Mouse (Mus musculus) WW6 (cell line): Measurements from ENCODE around the gene Fry.
"Not testable (repeated sequence)": the region's sequence is repeated elsewhere in the genome, so short reads cannot be mapped to it uniquely, and the experiment has no call there.

Experiments used
- DNase-seq: peaks from one replicate; pipeline ENCODE4 v3.0.0-alpha.2; 2013; ENCODE audit warnings: low read depth, low spot score

Gene Fry

DNA sequence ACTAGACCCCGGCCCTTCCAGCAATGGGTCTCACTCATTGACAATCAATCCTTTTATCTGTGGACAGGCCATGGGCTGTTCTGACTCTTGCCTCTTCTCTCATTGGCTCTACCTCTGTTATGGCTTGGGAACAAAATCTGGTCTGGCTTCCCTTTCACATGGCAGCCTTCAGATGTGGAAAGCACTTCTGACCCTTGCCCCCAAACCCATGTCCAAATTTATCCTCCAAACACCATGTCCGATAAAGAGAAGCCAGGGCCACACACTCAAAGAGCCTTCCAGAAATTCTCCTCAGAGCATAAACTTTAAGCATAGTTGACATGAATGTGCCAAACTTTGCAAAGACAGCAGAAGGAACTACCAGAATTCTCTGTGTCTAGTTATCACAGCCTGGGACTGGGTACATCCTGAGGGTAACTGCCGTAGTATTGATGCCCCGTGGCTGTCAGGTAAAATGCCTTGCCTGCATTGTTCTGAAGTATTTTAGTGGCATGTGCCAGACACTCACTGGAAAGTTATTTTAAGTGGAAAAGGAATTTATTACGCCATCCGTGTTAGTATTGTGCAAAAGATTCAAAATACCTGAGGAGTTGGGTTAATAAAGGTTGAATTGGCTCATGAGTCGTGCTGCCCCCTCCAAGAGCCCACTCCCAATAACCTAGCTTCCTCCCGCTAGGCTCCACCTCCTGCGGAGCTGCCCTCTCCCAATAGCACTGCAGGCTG, 333.0 kb downstream of the Fry start:
- DNase-seq: no peak

DNA sequence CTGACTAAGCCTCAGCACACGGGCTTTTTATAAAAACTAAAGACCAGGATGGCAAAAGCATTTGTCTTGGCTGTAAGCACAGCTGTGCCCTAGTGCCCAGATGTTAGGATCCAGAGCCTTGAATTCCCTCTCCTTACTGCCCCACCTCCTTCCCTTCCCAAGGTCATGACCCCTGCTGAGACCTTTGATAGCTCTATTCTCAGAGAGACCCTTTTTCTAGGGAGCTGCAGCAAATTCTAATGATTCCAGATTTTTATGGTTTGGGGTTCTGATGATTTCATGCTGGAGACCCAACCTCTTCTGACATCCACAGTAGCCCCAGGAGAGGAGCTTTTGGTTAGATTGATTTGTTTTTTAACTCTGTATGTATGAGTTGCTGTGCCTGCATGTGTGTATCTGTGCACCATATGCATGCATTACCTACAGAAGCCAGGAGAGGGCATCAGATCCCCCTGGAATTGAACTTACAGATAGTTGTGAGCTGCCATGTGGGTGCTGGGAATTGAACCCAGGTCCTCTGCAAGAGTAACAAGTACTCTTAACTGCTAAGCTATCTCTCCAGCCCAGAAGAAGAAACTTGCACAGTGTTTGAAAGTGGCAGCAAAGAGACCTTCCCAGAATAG, 333.7 kb downstream of the Fry start:
- no peak for DNase-seq

DNA sequence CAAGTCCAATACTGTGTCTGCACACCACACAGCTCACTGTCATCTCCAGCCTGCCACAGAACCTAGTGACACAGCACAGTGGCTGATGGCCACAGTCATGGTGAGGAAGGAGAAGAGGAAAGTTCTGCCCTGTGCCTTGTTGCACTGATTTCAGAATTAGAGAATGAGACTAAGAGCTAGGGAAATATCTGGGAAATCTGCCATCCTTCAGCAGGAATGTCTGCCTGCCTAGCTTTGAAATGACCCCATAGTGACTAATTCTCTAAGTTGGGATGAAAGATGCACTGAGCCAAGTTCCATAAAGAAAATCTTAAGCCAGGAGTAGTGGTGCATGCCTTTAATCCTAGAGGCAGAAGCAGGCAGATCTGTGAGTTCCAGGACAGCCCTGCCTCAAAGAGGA, 334.2 kb downstream of the Fry start:
- no peak for DNase-seq

DNA sequence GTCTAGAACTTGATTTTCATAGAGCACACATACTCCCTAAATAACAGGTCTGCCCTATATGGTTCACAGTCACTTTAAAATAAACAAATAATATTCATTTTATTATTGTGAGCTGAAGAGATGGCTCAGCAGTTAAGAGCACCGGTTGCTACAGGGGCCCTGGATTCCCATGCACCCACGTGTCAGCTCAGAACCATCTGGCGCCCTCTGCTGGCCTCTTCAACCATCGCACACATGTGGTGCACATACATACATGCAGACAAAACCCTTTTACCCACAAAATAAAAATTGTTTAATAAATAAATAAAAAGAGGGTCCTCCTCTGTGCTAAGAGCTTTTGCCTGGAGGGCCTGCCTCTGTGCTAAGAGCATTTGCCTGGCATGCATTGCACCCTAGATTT, 335.0 kb downstream of the Fry start:
- no peak for DNase-seq

DNA sequence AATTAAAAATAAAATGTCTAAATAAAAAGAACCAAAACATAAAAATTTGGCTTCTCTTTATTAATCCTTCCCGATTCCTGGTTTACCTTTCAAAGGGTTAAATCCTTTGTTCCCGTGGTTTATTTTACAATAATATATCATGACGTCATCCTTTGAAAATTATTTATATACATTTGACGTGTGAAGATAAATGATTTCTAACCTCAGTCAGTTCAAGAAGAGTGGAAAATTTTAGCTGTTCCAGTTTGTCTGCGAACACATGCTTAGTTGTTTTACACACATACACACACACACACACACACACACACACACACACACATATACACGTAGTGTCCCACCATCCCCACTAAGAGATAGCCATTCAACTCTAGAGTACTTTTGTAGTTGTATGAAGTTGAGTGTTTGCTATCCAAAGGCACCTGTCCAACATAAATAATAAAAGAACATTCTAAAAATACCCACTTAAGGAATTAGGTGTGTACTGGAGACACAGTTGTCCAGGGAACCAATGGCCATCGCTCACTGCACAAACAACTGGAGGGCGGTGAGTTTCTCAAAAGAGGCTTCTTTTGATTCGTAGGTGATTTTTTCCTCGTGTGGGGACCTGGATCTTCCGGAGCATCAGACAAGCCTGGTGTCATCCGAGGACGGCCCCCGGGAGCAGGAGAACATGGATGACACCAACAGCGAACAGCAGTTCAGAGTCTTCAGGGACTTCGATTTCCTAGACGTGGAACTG, 338.9 kb downstream of the Fry start:
- DNase-seq: no peak

DNA sequence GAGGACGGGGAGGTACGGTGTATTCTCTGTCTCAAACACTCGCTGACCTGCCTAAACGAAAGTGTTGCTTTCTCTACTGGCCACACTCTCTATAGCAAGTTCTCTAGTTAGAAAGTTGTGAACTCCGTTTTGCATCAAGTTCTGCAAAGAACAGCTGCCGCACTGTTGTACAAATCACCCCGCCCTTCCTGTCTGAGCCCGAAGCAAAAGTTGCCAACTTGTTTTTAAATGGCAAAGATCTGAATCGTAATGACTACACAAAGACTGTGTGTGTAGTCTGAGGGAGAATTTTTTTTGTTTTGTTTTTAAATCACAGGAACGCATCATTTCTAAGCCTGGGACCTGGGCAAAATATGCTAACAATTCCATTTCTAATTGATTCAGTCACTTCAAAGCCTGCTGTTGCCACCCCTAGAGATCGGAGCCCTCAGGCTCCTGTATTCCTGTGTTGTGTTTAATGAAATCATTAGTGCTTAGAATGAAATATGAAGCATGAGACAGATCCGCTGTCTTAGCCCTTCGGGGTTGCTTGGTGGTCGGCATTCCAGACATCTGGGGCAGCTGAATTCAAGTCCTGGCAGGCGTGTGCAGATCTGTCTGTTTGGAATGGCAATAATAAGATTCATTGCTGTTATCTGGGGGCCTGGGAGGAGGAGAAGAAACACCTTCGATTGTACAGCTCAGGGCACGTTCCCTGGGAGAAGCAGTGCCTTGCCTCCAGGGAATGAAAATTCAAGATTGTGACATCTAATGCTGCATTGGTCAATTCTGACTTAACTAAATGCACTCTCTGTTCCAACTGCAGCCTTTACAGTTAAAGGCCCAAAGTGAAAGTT, 339.7 kb downstream of the Fry start:
- no peak for DNase-seq

DNA sequence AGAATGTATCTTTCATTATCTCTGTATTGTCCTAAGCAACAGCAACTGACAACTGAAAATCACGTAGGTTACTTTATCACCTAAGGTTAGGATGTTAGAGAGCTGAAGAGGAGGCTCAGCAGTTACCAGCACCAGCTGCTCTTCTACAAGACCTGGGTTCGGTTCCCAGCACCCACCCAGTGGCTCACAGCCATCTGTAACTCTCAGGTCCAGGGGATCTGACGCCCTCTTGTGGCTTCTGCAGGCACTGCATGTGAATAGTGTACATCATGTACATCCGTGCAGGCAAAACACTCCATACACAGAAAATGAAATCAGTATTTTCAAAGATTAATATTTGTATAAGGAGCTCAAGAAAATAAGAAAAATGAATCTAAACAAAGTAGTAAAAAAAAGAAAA, 341.4 kb downstream of the Fry start:
- DNase-seq: no peak

DNA sequence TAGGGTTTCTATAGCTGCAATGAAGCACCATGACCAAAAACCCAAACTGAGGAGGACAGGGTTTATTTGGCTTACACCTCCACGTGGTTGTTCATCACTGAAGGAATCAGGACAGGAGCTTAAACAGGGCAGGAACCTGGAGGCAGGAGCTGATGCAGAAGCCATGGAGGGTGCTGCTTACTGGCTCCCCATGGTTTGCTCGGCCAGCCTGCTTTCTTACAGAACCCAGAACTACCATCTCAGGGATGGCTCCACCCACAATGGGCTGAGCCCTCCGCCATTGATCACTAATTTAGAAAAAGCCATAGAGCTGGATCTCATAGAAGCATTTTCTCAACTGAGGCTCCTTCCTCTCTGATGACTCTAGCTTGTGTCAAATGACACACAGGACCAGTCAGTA, 346.3 kb downstream of the Fry start:
- DNase-seq: no peak

DNA sequence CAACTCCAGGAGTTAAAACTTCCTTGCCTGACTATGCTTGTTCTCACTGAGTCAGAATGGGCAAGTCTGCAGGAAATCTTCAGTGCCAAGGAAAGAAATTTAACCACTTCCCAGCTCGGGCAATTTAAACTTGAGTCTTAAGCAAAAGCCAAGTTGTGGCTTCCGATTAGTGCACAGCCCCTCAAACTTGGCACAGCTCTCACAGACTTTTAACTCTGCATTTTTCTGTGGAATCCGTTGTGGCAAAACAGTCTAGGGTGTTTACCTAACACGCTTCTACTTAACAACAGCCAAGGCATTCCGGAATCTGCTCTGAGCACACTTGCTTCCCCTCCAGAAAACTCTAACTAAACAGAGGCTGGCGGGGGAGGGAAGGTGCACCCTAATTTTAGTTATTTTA, 346.8 kb downstream of the Fry start:
- DNase-seq: no peak

DNA sequence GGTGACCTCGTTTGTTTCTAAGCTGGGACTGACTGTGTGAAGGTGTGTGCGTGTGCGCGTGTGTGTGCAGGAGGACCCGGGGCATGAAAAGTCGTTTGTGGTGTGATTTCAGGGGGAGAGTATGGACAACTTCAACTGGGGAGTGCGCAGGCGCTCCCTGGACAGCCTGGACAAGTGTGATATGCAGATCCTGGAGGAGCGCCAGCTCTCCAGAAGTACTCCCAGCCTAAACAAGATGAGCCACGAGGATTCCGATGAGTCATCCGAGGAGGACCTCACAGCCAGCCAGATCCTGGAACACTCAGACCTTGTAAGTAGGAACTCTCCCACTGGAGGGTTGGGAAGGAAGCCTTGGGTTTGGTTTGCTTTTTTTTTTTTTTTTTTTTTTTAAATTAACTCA, 347.7 kb downstream of the Fry start:
- no peak for DNase-seq

DNA sequence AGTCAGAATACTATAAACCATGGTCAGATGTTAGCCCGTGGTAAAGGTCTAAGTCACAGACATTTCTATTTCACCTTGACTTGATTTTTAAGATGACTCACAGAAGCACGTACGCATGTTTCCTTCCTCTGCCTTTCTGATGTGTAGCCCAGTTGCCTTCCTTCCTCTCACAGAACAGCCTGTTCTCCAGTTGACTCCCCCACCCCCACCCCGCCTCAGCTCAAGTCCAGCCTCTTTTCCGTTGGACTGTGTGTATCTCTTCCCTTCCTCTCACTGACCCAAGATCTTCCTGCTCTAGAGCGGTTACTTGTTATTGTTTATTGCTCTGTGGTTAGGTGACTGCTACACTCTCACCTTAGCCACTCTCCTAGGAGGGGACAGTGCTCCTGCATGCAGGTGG, 350.0 kb downstream of the Fry start:
- DNase-seq: no peak

DNA sequence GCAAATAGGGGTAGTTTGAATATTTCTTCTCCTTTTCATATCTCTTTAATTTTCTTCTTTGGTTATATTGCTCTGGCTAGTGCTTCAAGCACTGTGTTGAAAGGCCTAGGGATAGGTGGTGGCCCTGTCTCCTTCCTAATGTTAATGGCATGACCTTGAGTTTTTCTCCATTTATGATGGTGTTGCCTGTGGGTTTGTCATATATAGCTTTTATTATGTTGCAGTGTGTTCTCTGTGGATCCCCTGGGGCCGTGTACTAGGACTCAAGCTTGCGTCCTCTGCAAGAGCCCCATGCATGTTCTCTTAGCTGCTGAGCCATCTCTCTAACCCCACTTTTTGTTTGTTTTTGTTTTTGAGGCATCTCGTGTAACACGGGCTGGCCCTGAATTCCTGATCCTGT, 358.9 kb downstream of the Fry start:
- no peak for DNase-seq

DNA sequence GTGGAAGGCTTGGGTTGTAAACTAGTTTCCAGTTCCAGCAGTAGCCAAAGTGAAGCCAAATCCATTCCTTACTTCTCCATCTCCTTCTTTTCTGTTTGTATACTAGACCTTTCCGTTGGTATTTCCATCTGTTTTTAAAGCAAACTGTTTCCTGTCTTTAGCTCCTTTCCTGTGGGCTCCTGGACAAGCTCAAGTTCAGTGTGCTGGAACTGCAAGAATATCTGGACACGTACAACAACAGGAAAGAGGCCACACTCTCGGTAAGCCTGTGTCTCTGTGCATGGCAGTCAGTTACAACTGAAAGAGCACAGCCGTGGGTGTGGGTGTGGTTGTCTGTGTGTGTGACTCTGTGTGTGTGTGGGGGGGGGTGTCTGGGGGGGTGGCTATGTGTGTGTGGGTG, 360.2 kb downstream of the Fry start:
- no peak for DNase-seq

DNA sequence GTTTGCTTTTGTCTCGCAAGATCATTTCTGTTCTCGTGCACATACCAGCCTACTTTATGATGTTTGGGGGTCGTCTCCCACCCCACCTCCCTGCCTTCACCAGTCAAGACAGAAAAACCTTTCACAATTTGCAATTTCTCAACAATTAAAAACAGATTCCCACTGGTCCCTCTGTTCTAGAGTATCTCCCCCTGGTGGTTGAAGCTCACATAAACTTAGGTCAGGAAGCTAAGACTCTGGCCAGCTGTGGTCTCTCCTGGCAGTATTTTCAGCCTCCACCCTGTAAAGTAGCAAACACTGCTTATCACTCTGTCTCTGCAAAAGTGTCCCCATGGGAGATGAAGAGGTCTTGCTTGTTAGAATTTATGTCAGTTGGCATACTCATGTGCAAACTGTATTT, 366.8 kb downstream of the Fry start:
- DNase-seq: no peak

DNA sequence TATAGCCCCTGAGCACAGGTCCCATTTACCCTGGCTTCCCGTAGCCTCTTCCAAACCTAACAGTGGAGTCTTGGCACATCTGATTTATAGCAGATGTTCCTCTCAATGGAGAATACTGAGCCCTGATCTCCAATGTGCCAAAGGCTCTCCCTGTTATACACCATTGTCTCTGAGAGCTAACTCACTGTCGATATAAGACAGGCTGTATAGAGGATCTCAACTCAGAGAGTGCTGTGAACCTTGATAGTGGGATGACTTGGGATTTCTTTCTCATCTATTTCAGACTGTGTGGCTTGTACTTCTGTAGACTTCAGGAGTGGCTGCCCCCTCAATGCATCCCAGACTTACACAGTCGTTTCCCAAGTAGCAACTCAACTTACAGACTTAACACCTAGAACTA, 371.8 kb downstream of the Fry start:
- DNase-seq: no peak

DNA sequence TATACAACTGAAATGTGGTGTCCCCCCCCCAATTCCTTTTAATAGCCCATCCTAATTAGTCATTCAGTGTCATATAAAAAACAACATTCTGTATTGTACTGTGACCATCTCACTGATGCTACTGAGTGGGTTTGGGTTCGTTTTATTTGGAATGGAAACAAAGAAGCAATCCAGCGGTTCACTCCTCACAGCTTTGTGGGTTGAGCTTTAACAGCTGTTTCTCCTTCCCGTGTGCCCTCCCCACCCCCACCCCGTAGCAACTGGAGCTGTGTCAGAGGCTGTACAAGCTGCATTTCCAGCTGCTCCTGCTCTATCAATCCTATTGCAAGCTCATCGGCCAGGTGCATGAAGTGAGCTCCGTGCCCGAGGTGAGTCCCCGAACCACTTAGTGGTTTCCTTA, 372.4 kb downstream of the Fry start:
- DNase-seq: no peak

DNA sequence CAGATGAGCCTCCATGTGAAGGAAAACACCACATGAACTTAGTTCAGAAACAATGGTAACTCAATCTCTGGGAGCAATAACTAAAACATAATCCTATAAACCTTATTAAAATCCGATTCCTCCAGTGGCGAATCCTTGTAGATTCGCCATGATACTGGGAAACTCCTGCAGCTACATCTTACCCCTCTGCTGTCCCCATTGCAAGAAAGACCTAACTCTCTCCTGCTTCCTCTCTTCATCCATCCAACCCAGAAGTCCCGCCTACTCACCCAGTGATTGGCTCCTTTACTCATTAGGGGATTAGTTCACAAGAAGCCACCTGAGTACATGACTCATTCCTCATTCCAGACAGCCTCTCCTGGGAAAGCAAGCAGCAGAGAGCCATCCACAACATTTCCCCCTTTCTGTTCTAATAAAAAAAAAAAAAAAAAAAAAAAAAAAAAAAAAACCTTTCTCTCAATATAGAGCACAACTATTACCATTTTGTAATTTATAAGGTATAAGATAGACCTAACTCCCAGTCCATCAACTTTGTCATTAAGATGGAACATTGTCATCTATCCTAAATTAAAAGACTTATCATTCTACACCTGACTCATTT, 373.2 kb downstream of the Fry start:
- DNase-seq: not testable (repeated sequence)

DNA sequence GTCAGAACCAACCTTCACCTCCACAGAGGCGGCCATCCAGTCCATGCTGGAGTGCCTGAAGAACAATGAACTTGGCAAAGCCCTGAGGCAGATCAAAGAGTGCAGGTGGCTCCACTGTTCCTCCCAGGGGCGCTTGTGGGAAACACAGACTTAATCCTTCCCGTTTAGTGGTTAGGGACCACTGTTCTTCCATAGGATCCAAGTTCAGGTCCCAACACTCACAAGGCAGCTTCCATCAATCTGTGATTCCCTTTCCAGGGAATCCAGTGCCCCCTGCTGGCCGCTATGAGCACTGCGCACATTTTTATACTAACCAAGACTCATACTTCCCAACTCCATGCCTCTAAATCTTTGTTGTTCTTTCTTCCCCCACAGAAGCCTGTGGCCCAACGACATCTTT, 377.3 kb downstream of the Fry start:
- DNase-seq: peak; percentile 58

DNA sequence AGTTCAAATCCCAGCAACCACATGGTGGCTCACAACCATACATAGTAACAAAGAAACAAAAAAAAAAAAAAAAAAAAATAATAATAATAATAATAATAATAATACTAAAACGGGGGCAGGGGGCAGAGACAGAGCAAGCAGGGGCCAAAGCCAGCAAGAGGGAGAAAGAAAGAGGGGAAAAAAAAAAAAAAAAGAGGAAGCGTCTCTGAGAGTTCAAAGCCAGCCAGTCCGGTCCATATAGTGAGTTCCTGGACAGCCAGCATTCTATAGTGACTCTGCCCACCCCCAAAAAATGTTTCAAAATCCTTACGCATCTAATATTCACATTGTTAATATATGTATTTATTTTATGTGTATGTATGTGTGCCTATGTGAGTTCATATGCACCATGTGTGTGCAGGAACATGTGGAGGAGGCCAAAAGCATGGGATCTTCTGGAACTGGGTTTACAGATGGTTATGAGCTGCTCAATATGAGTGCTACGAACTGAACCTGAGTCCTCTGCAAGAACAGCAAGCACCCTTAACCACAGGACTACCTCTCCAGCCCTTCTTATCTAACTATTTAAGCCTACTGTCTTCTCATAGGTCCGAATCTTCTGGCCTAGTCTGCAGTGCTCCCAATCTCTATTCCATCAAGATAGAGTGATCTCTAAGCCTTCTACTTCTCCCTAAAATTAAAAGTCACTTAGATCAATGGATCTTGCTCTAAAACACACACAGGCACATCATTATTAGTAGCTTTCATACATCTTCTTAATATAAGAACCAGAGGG, 392.2 kb downstream of the Fry start:
- DNase-seq: no peak

DNA sequence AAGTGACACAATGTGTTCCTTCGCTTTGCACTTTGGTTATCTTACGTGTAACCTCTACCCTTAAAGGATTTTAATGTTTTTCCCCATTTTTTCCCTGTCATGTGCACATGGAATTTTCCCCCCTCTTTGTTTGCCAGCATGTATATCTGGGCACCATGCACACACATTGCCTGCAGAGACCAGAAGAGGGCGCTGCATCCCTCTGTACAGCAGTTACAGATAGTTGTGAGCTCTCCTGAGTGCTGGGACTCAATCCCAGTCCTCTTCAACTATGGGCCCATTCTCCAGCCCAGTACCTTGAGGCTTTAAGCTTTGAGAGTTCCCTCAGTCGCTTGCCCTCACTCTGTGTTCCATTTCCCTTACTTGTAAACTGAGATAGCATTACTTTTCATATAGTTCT, 394.8 kb downstream of the Fry start:
- no peak for DNase-seq

DNA sequence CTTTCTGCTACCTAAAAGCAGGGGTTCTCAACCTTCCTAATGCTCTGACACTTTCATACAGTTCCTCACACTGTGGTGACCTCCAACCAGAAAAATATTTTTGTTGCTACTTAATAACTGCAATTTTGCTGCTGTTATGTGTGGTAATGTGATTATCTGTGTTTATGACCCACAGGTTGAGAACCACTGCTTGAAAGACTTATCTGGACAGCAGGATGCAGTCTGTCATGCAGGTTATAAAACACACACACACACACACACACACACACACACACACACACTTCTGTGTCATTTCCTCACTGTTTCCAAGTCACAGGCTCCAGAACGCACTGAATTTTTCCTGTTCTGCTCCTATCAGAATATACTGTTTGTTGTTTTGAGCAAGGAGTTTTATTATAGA, 395.6 kb downstream of the Fry start:
- DNase-seq: no peak
